Mouse (Mus musculus): ENCODE data around the gene Traf5. TPM values are rescaled to one million over a fixed set of nuclear protein-coding genes. Genes with fewer than 3 reads are reported as not detected.
A peak's percentile ranks its signal among the peaks of the same experiment; 100 is the strongest.

Traf5 gene
- polyA plus RNA-seq, 1 experiment from 2014 or later, result 20.0 TPM

DNA sequence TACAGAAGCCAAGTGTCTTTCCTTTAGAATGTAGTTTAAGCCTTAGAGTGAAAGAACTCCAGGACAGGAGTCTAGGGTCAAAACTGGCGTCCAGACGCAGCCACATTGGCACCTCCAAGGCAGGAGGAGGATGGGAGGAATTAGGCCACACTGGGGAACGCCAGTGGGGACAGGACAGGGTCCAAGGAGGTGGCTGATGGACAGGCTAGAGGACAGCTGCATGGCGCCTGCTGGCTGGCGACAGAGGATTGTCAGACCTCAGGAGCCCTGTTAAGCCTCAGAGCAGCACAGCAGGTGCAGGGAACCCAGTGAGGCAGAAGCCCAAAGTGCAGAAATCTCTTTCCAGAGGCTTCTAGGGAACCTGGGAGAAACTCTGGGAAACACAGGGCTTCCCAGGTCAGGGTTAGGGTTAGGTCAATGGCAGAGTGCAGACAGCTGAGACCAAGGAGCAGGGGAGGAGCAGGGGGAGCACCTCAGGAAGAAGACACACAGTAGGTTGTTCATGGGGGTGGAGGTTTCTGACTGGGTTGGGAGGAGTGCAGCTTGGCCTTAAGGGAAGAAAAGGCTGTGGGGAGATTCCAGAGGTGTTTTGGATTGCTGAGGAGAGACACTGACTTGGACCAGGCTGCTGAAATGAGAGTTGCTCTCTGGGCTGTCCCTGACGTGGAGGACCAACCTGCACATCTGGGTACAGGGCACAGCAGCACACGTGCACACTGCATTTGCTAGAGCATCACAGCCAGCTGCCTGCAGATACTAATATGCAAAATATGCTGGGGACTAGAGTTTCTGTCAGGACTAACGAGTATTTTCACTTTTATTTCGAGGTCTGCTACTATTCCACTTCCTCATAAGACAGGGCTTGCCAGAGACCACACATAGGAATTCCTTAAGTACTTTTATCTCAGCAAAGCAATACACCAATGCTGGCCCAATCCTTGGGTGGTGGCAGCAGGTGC is 2.9 kb downstream of the Traf5 start:
- Histone ChIP-seq H3K9me3 (replicated peaks) (no peaks in the 10 kb centered on the region), H3K9ac (no peak overlapping the region), H3K4me2 (no peak overlapping the region), H3K27ac (no peak overlapping the region), H3K36me3 (no peaks in the 10 kb centered on the region), H3K27me3 (no peaks in the 10 kb centered on the region), H3K4me3 (replicated peaks) (no peak overlapping the region), H3K4me1 (peaks cover 44% of the 10 kb centered on the region)
- 81% methylated on average over 9 of the region's 9 CpGs for WGBS
- no peak for ATAC-seq (replicated peaks; ENCODE audit: low FRiP score)

DNA sequence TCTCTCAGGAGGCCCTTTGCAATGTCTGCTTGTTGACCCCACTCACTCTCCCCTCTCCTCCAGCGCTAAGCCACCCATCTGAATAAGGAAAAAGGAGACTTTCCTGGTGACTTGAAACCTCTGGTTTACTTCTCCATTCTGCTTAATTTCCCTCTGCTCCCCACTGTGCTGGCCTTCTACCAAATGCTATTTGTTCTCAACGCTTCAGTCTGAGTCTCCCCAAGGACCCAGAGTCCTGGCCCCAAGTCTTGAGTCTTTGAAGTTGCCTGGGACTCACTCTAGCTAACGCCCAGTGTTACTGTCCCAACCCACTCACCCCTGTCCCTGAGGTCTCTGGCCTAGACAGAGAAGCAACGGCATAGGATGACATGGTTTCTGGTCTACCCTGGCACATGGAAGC is 4.3 kb downstream of the Traf5 start:
- Histone ChIP-seq H3K9me3 (replicated peaks) (no peaks in the 10 kb centered on the region), H3K4me2 (no peak overlapping the region), H3K4me3 (replicated peaks) (no peak overlapping the region), H3K36me3 (0 out of 2 replicates have a peak, but pooled peaks cover 3% of the 10 kb centered on the region), H3K4me1 (peaks cover 44% of the 10 kb centered on the region), H3K27me3 (no peaks in the 10 kb centered on the region), H3K9ac (no peak overlapping the region), H3K27ac (no peak overlapping the region)
- ATAC-seq (replicated peaks; ENCODE audit: low FRiP score), result no peak
- 68% methylated on average over 4 of the region's 4 CpGs for WGBS

GRCm38 (mm10) chr1:192087098-192087497 is 5.3 kb downstream of the Traf5 start:
- no peaks in the 10 kb centered on the region for H3K27me3 ChIP-seq
- peak overlapping the region; percentile 74; the same call in 1 of the 2 replicates for H3K27ac ChIP-seq
- H3K9ac ChIP-seq, result no peak overlapping the region
- WGBS, result 76% methylated on average over 4 of the region's 4 CpGs
- ATAC-seq (replicated peaks; ENCODE audit: low FRiP score), result no peak
- no peak overlapping the region for H3K4me3 ChIP-seq (replicated peaks)
- no peaks in the 10 kb centered on the region for H3K9me3 ChIP-seq (replicated peaks)
- peaks cover 6% of the 10 kb centered on the region; the same call in 1 of the 2 replicates for H3K36me3 ChIP-seq
- peaks cover 44% of the 10 kb centered on the region for H3K4me1 ChIP-seq
- H3K4me2 ChIP-seq, result no peak overlapping the region

DNA sequence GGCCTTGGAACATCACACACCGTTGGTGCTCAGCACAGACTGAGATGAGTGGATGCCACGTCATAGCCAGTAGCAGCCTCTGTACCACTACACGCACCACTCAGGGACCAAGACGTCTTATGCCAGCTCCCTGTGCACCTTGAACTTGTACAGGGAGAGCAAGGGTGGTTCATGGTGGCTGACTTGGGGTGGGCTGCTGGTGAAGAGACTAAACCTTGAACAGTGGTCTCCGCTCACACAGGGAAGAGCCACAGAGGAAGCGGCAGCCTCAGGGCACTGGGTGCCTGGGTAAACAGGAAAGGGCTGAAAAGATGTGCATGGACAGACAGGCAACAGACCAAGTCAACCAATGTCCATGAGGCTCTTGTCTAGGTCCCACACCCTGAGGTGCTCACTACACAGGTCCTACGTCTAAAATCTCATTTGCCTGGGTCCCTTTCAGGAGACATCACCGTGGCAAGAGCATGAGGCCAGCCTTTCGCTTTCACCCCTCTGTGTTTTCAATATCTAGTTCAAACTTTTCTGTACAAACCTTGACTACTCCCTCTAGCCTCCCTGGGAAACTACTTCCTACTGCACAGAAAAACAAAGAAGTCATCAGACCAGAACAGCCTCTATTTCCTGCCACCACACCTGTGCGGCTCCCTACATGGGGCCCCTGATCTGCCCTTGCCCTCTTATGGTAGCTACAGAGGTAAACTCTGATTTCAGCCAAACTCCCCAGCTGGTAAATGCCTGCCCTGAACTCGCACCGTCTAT is 5.9 kb downstream of the Traf5 start:
- peaks cover 41% of the 10 kb centered on the region for H3K4me1 ChIP-seq
- peaks cover 12% of the 10 kb centered on the region; the same call in 1 of the 2 replicates for H3K36me3 ChIP-seq
- no peaks in the 10 kb centered on the region for H3K9me3 ChIP-seq (replicated peaks)
- no peak overlapping the region for H3K4me2 ChIP-seq
- WGBS, result 72% methylated on average over 12 of the region's 12 CpGs
- no peak overlapping the region for H3K4me3 ChIP-seq (replicated peaks)
- no peak overlapping the region for H3K9ac ChIP-seq
- 0 out of 2 replicates have a peak, but pooled peaks have one; percentile 41 for ATAC-seq (replicated peaks; ENCODE audit: low FRiP score)
- peak overlapping the region; percentile 74 for H3K27ac ChIP-seq
- no peaks in the 10 kb centered on the region for H3K27me3 ChIP-seq

GRCm38 (mm10) chr1:192085218-192085617 is 7.1 kb downstream of the Traf5 start:
- Histone ChIP-seq H3K4me2 (no peak overlapping the region), H3K4me3 (replicated peaks) (no peak overlapping the region), H3K27ac (no peak overlapping the region), H3K27me3 (no peaks in the 10 kb centered on the region), H3K36me3 (peaks cover 15% of the 10 kb centered on the region; the same call in 1 of the 2 replicates), H3K9me3 (replicated peaks) (no peaks in the 10 kb centered on the region), H3K4me1 (peaks cover 28% of the 10 kb centered on the region), H3K9ac (no peak overlapping the region)
- no peak for ATAC-seq (replicated peaks; ENCODE audit: low FRiP score)
- 89% methylated on average over 10 of the region's 10 CpGs for WGBS

- Histone ChIP-seq H3K9ac (no peak overlapping the region), H3K27me3 (no peaks in the 10 kb centered on the region), H3K27ac (no peak overlapping the region), H3K4me3 (replicated peaks) (no peak overlapping the region), H3K4me2 (no peak overlapping the region), H3K36me3 (peaks cover 15% of the 10 kb centered on the region; the same call in 1 of the 2 replicates), H3K4me1 (peaks cover 34% of the 10 kb centered on the region), H3K9me3 (replicated peaks) (no peaks in the 10 kb centered on the region)
- no peak for ATAC-seq (replicated peaks; ENCODE audit: low FRiP score)
- WGBS, result 93% methylated on average over 1 of the region's 1 CpGs
These were observed 9.7 kb downstream of the Traf5 start for GRCm38 (mm10) chr1:192082646-192083045.

- Histone ChIP-seq H3K4me1 (peaks cover 38% of the 10 kb centered on the region), H3K36me3 (peaks cover 15% of the 10 kb centered on the region; the same call in 1 of the 2 replicates), H3K4me3 (replicated peaks) (no peak overlapping the region), H3K27me3 (no peaks in the 10 kb centered on the region), H3K9me3 (replicated peaks) (no peaks in the 10 kb centered on the region), H3K9ac (no peak overlapping the region), H3K4me2 (no peak overlapping the region), H3K27ac (no peak overlapping the region)
- ATAC-seq (replicated peaks; ENCODE audit: low FRiP score), result no peak
- 93% methylated on average over 2 of the region's 2 CpGs for WGBS
These were observed 11.2 kb downstream of the Traf5 start for GRCm38 (mm10) chr1:192081129-192081528.

DNA sequence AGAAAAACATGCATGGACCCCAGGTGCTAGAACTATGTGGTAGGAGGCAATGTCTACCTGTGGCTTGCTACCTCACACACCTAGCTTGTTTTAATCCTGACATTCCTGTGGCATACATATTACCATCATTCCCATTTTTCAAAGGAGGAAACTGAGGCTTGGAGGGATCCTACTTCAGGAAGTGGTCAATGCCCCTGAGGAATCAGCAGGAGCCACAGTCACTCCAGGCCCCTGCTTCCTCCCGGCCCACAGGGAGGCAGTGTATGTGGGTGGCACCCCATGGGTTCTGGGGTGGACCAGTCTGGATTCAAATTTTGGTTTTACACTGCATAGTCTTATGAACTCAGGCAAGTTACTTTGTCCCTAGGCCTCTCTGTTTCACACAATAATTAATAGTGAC is 13.2 kb downstream of the Traf5 start:
- ATAC-seq (replicated peaks; ENCODE audit: low FRiP score), result no peak
- peaks cover 46% of the 10 kb centered on the region for H3K4me1 ChIP-seq
- no peaks in the 10 kb centered on the region for H3K9me3 ChIP-seq (replicated peaks)
- peak overlapping the region; percentile 82 for H3K27ac ChIP-seq
- H3K36me3 ChIP-seq, result peaks cover 15% of the 10 kb centered on the region; the same call in 1 of the 2 replicates
- WGBS, result 86% methylated on average over 1 of the region's 1 CpGs
- no peaks in the 10 kb centered on the region for H3K27me3 ChIP-seq
- no peak overlapping the region for H3K9ac ChIP-seq
- no peak overlapping the region for H3K4me2 ChIP-seq
- H3K4me3 ChIP-seq (replicated peaks), result no peak overlapping the region

DNA sequence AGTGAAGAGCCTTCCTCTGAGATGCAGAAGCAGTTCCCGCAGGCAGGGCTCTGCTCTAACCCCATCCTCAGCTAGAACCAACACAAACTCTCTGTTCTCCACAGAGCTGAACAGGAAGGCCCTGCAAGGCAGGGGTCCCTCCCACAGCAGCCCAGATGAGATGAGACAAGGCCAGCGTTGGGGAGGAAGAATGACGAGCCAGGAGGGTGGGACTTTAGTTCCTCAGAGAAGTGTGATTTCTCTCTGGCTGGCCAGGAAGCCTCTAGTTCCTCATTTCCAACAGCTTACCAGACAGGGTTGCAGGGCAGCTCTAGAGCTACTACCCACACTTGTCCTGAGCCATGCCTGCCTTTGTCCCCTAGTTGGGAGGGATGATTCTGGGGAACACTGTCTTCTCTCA is 14.0 kb downstream of the Traf5 start:
- 31% methylated on average over 3 of the region's 3 CpGs for WGBS
- H3K27ac ChIP-seq, result peak overlapping the region; percentile 82
- peaks cover 15% of the 10 kb centered on the region; the same call in 1 of the 2 replicates for H3K36me3 ChIP-seq
- no peak overlapping the region for H3K4me2 ChIP-seq
- H3K4me1 ChIP-seq, result peaks cover 46% of the 10 kb centered on the region
- no peaks in the 10 kb centered on the region for H3K27me3 ChIP-seq
- H3K4me3 ChIP-seq (replicated peaks), result no peak overlapping the region
- H3K9ac ChIP-seq, result no peak overlapping the region
- ATAC-seq (replicated peaks; ENCODE audit: low FRiP score), result no peak
- H3K9me3 ChIP-seq (replicated peaks), result no peaks in the 10 kb centered on the region

DNA sequence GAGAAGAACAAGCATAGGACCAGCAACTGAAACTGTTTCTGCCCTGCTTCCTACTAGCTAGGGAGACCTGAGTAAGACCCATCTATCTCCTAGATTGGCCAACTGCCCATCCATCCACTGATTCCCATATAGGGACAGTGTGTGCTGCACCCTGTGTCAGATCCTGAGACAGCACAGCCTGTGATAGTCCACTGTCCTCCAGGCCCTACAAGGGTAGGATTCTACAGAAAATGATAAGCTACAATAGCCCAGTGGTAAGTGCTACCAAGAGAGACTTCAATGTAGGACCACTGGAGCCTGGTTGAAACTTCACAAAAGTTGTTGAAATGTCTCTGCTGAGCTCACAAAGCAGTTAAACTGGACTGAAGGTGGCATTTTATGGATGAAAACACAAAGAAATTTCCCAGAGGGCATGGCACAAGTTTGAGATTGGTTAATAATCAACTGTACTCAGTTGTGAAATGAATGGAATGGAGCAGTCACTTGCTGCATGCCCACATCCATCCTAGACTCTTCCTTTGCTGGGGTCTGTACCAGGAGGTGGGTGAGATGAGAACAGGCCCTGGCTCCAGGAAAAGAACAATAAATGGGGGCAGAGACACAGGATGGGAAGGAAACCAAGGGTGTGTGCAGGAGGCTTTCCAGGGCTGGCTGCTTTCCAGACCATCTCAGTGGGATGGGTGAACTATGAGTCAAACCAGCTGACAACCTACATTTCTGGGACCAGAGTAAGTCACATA is 15.4 kb downstream of the Traf5 start:
- no peak overlapping the region for H3K4me3 ChIP-seq (replicated peaks)
- H3K27me3 ChIP-seq, result no peaks in the 10 kb centered on the region
- H3K27ac ChIP-seq, result peak overlapping the region; percentile 82
- H3K4me1 ChIP-seq, result peaks cover 48% of the 10 kb centered on the region
- H3K4me2 ChIP-seq, result 0 out of 2 replicates have a peak overlapping the region, but pooled peaks have one; percentile 7
- no peaks in the 10 kb centered on the region for H3K9me3 ChIP-seq (replicated peaks)
- H3K9ac ChIP-seq, result no peak overlapping the region
- 0 out of 2 replicates have a peak, but pooled peaks cover 9% of the 10 kb centered on the region for H3K36me3 ChIP-seq
- peak; percentile 57; the same call in 1 of the 2 replicates for ATAC-seq (replicated peaks; ENCODE audit: low FRiP score)

- no peak overlapping the region for H3K4me2 ChIP-seq
- 80% methylated on average over 4 of the region's 4 CpGs for WGBS
- no peak overlapping the region for H3K9ac ChIP-seq
- H3K4me1 ChIP-seq, result peaks cover 52% of the 10 kb centered on the region
- H3K9me3 ChIP-seq (replicated peaks), result no peaks in the 10 kb centered on the region
- no peaks in the 10 kb centered on the region for H3K27me3 ChIP-seq
- no peak for ATAC-seq (replicated peaks; ENCODE audit: low FRiP score)
- H3K4me3 ChIP-seq (replicated peaks), result no peak overlapping the region
- H3K36me3 ChIP-seq, result no peaks in the 10 kb centered on the region
- peak overlapping the region; percentile 82 for H3K27ac ChIP-seq
These were observed 16.3 kb downstream of the Traf5 start for GRCm38 (mm10) chr1:192076101-192076500.
